Mouse (Mus musculus): Measurements from ENCODE around the gene Tsc22d4. TPM values are rescaled to one million over a fixed set of nuclear protein-coding genes. Genes with fewer than 3 reads are reported as not detected.
"Not testable (repeated sequence)": the region's sequence is repeated elsewhere in the genome, so short reads cannot be mapped to it uniquely, and the experiment has no call there.

Gene Tsc22d4
- polyA plus RNA-seq, 1 experiment from 2014 or later: 75.6 TPM

- Histone ChIP-seq H3K36me3 (peaks cover 14% of the 10 kb centered on the region), H3K9me3 (replicated peaks) (no peaks in the 10 kb centered on the region), H3K4me3 (peak overlapping the region; percentile 83), H3K27me3 (ENCODE audit: low read depth, poor library complexity, severe bottlenecking) (0 out of 2 replicates have a peak, but pooled peaks cover 5% of the 10 kb centered on the region), H3K4me1 (peaks cover 55% of the 10 kb centered on the region), H3K27ac (replicated peaks) (peak overlapping the region; percentile 93)
- DNase-seq (ENCODE audit: low spot score): peak; percentile 73
- WGBS: under 1% methylated on average over 20 of the region's 20 CpGs
These were observed 836 bp downstream of the Tsc22d4 start for GRCm38 (mm10) chr5:137746282-137746850.

- peak; percentile 31 for DNase-seq (ENCODE audit: low spot score)
- Histone ChIP-seq H3K27me3 (ENCODE audit: low read depth, poor library complexity, severe bottlenecking) (0 out of 2 replicates have a peak, but pooled peaks cover 5% of the 10 kb centered on the region), H3K9me3 (replicated peaks) (no peaks in the 10 kb centered on the region), H3K27ac (replicated peaks) (peak overlapping the region; percentile 93), H3K4me1 (peaks cover 50% of the 10 kb centered on the region), H3K4me3 (peak overlapping the region; percentile 83), H3K36me3 (peaks cover 19% of the 10 kb centered on the region)
- 0% methylated on average over 16 of the region's 16 CpGs for WGBS
These were observed 1.4 kb downstream of the Tsc22d4 start for GRCm38 (mm10) chr5:137746851-137747325.

DNA sequence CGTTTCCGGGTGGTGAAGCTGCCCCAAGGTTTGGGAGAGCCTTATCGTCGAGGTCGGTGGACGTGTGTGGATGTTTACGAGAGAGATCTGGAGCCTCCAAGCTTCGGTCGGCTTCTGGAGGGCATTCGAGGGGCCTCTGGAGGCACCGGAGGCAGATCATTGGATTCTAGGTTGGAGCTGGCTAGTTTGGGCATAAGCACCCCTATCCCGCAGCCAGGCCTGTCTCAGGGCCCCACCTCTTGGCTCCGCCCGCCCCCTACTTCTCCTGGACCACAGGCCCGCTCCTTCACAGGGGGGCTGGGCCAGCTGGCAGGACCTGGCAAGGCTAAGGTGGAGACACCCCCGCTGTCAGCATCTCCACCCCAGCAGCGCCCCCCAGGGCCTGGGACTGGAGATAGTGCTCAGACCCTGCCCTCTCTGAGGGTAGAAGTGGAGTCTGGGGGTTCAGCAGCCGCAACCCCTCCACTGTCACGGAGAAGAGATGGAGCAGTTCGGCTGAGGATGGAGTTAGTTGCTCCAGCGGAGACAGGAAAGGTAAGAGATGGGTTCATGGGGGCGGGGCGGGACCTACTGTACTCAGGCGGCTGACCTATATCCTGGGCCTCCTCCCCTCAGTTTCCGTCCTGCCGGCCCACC is 1.9 kb downstream of the Tsc22d4 start:
- WGBS: 6% methylated on average over 26 of the region's 26 CpGs
- Histone ChIP-seq H3K36me3 (peaks cover 25% of the 10 kb centered on the region), H3K4me1 (peaks cover 48% of the 10 kb centered on the region), H3K9me3 (replicated peaks) (no peaks in the 10 kb centered on the region), H3K27ac (replicated peaks) (peak overlapping the region; percentile 93), H3K4me3 (peak overlapping the region; percentile 83), H3K27me3 (ENCODE audit: low read depth, poor library complexity, severe bottlenecking) (0 out of 2 replicates have a peak, but pooled peaks cover 5% of the 10 kb centered on the region)
- DNase-seq (ENCODE audit: low spot score): peak; percentile 36

DNA sequence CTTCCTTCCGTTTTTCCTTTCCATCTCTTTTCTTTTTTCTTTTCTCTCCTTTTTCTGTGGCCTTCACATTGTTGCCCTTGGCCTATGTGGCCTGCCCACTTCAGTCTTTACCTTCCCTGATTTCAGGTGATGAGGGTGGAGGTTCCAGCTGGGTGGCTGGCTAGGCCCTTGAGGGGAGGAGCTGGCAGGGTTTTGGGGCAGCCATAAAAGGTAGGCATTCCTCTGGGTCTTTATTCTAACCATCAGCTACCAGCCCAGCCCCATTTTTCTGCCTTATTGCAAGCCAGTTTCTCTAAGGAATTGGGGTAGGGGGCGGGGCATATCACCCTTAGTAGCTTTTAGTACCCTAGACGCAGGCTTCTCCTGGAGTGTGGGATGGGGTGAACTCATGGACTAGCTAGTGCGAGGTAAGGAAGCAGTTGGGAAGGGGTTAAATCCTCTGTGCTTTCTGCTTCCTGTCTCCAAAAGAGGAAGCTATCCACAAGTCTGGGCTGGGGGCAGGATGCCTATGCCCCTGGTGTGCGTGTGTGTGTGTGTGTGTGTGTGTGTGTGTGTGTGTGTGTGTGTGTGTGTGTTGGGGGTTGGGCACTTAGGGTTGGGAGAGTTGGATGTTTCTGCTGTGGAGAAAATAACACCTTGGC is 2.7 kb downstream of the Tsc22d4 start:
- Histone ChIP-seq H3K9me3 (replicated peaks) (no peaks in the 10 kb centered on the region), H3K4me1 (peaks cover 48% of the 10 kb centered on the region), H3K27me3 (ENCODE audit: low read depth, poor library complexity, severe bottlenecking) (no peaks in the 10 kb centered on the region), H3K36me3 (peaks cover 32% of the 10 kb centered on the region), H3K4me3 (peak overlapping the region; percentile 83), H3K27ac (replicated peaks) (no peak overlapping the region)
- WGBS: 56% methylated on average over 5 of the region's 5 CpGs
- DNase-seq (ENCODE audit: low spot score): no peak

DNA sequence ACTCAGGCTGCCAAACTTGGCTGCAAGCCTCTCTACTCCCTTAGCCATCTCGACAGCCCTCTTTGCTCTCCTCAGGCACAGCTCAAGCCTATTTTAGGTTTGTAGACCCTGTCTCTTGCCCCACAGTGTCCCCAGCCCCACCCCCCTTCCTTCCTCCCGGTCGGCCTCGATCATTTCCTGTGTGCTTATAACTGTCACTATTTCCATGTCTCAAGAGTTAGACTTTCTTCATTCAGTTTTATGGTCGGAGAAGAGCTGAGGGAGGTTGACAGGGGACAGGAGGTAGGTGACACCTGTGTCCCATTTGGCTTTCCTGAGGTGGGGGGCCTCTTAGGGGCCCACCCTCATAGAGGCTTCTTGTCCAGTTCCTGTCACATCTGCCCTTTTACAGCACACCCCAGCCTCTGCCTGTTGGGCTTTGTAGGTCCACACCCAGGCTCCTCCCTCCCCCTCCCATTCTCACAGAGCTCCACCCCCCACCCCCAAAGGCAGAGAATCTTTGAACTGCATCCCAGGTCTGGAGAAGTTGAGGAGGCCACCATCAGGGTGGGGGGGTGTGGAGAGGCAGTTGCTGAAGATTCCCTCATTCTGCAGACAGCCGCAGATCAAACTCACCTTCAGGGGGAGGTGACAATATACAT is 3.8 kb downstream of the Tsc22d4 start:
- no peaks in the 10 kb centered on the region for H3K9me3 ChIP-seq (replicated peaks)
- peak overlapping the region; percentile 16; the same call in 1 of the 2 replicates for H3K4me3 ChIP-seq
- peaks cover 43% of the 10 kb centered on the region for H3K36me3 ChIP-seq
- DNase-seq (ENCODE audit: low spot score): no peak
- WGBS: 81% methylated on average over 6 of the region's 6 CpGs
- peak overlapping the region; percentile 42 for H3K27ac ChIP-seq (replicated peaks)
- no peaks in the 10 kb centered on the region for H3K27me3 ChIP-seq (ENCODE audit: low read depth, poor library complexity, severe bottlenecking)
- peaks cover 48% of the 10 kb centered on the region for H3K4me1 ChIP-seq

DNA sequence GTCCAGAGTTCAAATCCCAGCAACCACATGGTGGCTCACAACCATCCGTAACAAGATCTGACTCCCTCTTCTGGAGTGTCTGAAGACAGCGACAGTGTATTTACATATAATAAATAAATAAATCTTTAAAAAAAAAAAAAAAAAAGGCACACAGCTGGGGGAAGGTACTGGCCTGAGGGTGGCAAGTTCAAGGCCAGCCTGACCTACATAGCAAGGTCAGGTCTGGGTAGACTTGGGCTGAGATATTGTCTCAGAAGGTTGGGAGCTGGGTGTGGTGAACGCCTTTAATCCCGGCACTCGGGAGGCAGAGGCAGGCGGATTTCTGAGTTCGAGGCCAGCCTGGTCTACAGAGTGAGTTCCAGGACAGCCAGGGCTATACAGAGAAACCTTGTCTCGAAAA is 4.7 kb downstream of the Tsc22d4 start:
- 93% methylated on average over 7 of the region's 8 CpGs for WGBS
- peaks cover 43% of the 10 kb centered on the region for H3K4me1 ChIP-seq
- not testable (repeated sequence) for H3K27me3 ChIP-seq (ENCODE audit: low read depth, poor library complexity, severe bottlenecking); DNase-seq (ENCODE audit: low spot score); H3K9me3 ChIP-seq (replicated peaks); H3K4me3 ChIP-seq; H3K27ac ChIP-seq (replicated peaks)
- peaks cover 45% of the 10 kb centered on the region for H3K36me3 ChIP-seq

DNA sequence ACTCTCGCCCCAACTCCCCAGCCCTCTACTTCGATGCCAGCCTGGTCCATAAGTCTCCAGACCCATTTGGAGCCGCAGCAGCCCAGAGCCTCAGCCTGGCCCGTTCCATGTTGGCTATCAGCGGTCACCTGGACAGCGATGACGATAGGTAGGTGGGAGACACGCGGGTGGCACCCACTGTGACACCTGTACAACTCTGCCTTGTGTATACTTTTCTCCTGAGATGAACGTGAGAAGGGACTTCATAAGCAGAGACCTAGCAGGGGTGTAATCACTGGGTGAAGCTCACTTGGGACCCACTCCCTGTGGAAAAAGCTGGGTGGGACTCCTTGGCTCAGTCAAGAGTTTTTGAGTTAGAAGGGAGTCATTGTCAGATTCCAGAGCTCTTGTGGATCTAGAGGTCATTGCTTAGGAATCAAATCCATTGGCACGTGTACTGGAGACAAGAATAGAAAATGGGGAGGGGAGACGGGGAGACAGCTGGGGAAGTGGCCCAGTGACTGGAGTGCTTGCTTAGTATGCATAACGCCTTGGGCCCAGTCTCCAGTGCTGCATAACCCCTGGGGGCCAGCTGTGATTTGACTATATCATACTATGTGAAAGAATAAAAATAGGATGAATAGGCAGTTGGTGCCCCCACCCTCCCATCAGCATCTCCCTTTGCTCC is 5.8 kb downstream of the Tsc22d4 start:
- 92% methylated on average over 13 of the region's 13 CpGs for WGBS

GRCm38 (mm10) chr5:137751988-137752387 is 6.5 kb downstream of the Tsc22d4 start:
- no peak for DNase-seq (ENCODE audit: low spot score)
- Histone ChIP-seq H3K36me3 (peaks cover 63% of the 10 kb centered on the region), H3K27ac (replicated peaks) (no peak overlapping the region), H3K4me3 (no peak overlapping the region), H3K9me3 (replicated peaks) (no peaks in the 10 kb centered on the region), H3K4me1 (peaks cover 27% of the 10 kb centered on the region), H3K27me3 (ENCODE audit: low read depth, poor library complexity, severe bottlenecking) (no peaks in the 10 kb centered on the region)
- 96% methylated on average over 6 of the region's 6 CpGs for WGBS

More for the DNA sequence above, 5.8 kb downstream of the Tsc22d4 start:
- Histone ChIP-seq H3K9me3 (replicated peaks) (no peaks in the 10 kb centered on the region), H3K4me1 (peaks cover 32% of the 10 kb centered on the region), H3K36me3 (peaks cover 57% of the 10 kb centered on the region), H3K4me3 (no peak overlapping the region), H3K27ac (replicated peaks) (no peak overlapping the region), H3K27me3 (ENCODE audit: low read depth, poor library complexity, severe bottlenecking) (no peaks in the 10 kb centered on the region)
- no peak for DNase-seq (ENCODE audit: low spot score)

GRCm38 (mm10) chr5:137753111-137753832 is 7.7 kb downstream of the Tsc22d4 start:
- peaks cover 16% of the 10 kb centered on the region for H3K4me1 ChIP-seq
- H3K4me3 ChIP-seq: no peak overlapping the region
- no peak for DNase-seq (ENCODE audit: low spot score)
- WGBS: 85% methylated on average over 13 of the region's 13 CpGs
- H3K27me3 ChIP-seq (ENCODE audit: low read depth, poor library complexity, severe bottlenecking): no peaks in the 10 kb centered on the region
- H3K36me3 ChIP-seq: peaks cover 71% of the 10 kb centered on the region
- H3K27ac ChIP-seq (replicated peaks): no peak overlapping the region
- H3K9me3 ChIP-seq (replicated peaks): no peaks in the 10 kb centered on the region

GRCm38 (mm10) chr5:137755425-137755824 is 9.9 kb downstream of the Tsc22d4 start:
- Histone ChIP-seq H3K27me3 (ENCODE audit: low read depth, poor library complexity, severe bottlenecking) (no peaks in the 10 kb centered on the region), H3K36me3 (peaks cover 81% of the 10 kb centered on the region)
- 86% methylated on average over 5 of the region's 5 CpGs for WGBS

DNA sequence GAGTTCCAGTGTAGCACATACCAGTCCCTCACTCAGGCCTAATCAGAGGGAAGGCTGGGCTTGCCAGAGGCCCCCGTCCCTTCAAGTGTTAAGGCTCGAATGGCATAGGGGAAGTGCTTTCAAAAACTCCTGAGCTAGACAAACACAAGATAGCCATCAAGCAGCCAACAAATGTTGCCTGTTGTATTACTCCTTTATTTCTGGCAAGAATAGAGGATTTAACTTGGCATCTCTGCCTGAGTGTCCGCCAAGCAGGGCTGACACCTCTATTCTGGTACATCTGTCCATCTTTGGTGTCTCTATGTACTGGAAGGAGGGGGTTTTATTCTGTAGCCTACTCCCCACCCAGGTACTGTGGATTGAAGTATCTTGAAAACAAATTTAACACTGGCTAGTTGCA is 10.6 kb downstream of the Tsc22d4 start:
- Histone ChIP-seq H3K36me3 (peaks cover 78% of the 10 kb centered on the region), H3K27me3 (ENCODE audit: low read depth, poor library complexity, severe bottlenecking) (no peaks in the 10 kb centered on the region), H3K4me1 (peaks cover 6% of the 10 kb centered on the region; the same call in 1 of the 2 replicates), H3K9me3 (replicated peaks) (no peaks in the 10 kb centered on the region), H3K4me3 (no peak overlapping the region), H3K27ac (replicated peaks) (no peak overlapping the region)
- WGBS: 91% methylated on average over 3 of the region's 3 CpGs
- DNase-seq (ENCODE audit: low spot score): no peak

More at GRCm38 (mm10) chr5:137755425-137755824, 9.9 kb downstream of the Tsc22d4 start:
- H3K4me1 ChIP-seq: peaks cover 6% of the 10 kb centered on the region; the same call in 1 of the 2 replicates
- H3K4me3 ChIP-seq: no peak overlapping the region
- no peak overlapping the region for H3K27ac ChIP-seq (replicated peaks)
- no peak for DNase-seq (ENCODE audit: low spot score)
- H3K9me3 ChIP-seq (replicated peaks): no peaks in the 10 kb centered on the region
